Mouse (Mus musculus): ENCODE measurements around the gene Col25a1. TPM values are rescaled to one million over a fixed set of nuclear protein-coding genes. Genes with fewer than 3 reads are reported as not detected.
A peak's percentile ranks its signal among the peaks of the same experiment; 100 is the strongest.

Gene Col25a1
- polyA plus RNA-seq, 2 experiments = 0.94 to 1.1 TPM

GRCm38 (mm10) chr3:130172764-130173163, 41.5 kb downstream of the Col25a1 start:
- no peak for DNase-seq (ENCODE audit: low read depth in 3 of 3, low spot score in 3 of 3)
- no peak overlapping the region for H3K4me3 ChIP-seq (ENCODE audit: insufficient read depth in 1 of 2, low read depth in 2 of 2, low read length in 2 of 2)
- H3K4me1 ChIP-seq (replicated peaks; ENCODE audit: control insufficient read depth in 2 of 2, insufficient read depth in 2 of 2, low read length in 1 of 2) = no peaks in the 10 kb centered on the region
- H3K27me3 ChIP-seq (ENCODE audit: control insufficient read depth, insufficient read depth, low read length) = no peaks in the 10 kb centered on the region
- ATAC-seq (ENCODE audit: insufficient read depth) = no peak
- WGBS (ENCODE audit: insufficient replicate concordance) = 45% methylated on average over 17 of the region's 17 CpGs
- H3K9me3 ChIP-seq (ENCODE audit: control insufficient read depth, low read length) = no peaks in the 10 kb centered on the region
- no peak overlapping the region for H3K9ac ChIP-seq (replicated peaks)
- no peak for TF ChIP-seq CTCF (IDR thresholded peaks at IDR 0.05; ENCODE audit: low read depth)
- TF ChIP-seq EP300 (IDR thresholded peaks at IDR 0.05; ENCODE audit: low read depth) = no peak
- H3K4me2 ChIP-seq (ENCODE audit: low read depth) = no peak overlapping the region
- H3K27ac ChIP-seq = no peak overlapping the region
- no peaks in the 10 kb centered on the region for H3K36me3 ChIP-seq (replicated peaks; ENCODE audit: control insufficient read depth, insufficient read depth, low read depth)

GRCm38 (mm10) chr3:130180181-130180940, 49.1 kb downstream of the Col25a1 start:
- Histone ChIP-seq H3K27ac (no peak overlapping the region), H3K4me2 (ENCODE audit: low read depth) (peak overlapping the region; percentile 64), H3K27me3 (ENCODE audit: control insufficient read depth, insufficient read depth, low read length) (peaks cover 11% of the 10 kb centered on the region), H3K36me3 (replicated peaks; ENCODE audit: control insufficient read depth, insufficient read depth, low read depth) (no peaks in the 10 kb centered on the region), H3K9me3 (ENCODE audit: control insufficient read depth, low read length) (no peaks in the 10 kb centered on the region), H3K9ac (replicated peaks) (no peak overlapping the region), H3K4me3 (ENCODE audit: insufficient read depth in 1 of 2, low read depth in 2 of 2, low read length in 2 of 2) (peak overlapping the region; percentile 29 to 44), H3K4me1 (replicated peaks; ENCODE audit: control insufficient read depth in 2 of 2, insufficient read depth in 2 of 2, low read length in 1 of 2) (no peaks in the 10 kb centered on the region)
- DNase-seq (ENCODE audit: low read depth in 3 of 3, low spot score in 3 of 3) (peak; percentile 5 to 11 (median 7)), ATAC-seq (ENCODE audit: insufficient read depth) (peak; percentile 69)
- under 1% methylated on average over 40 of the region's 40 CpGs for WGBS (ENCODE audit: insufficient replicate concordance)
- no peak for TF ChIP-seq EP300 (IDR thresholded peaks at IDR 0.05; ENCODE audit: low read depth)
- no peak for TF ChIP-seq CTCF (IDR thresholded peaks at IDR 0.05; ENCODE audit: low read depth)

- TF ChIP-seq EP300 (IDR thresholded peaks at IDR 0.05; ENCODE audit: low read depth) (no peak), CTCF (IDR thresholded peaks at IDR 0.05; ENCODE audit: low read depth) (no peak)
- peak overlapping the region; percentile 29 to 44 for H3K4me3 ChIP-seq (ENCODE audit: insufficient read depth in 1 of 2, low read depth in 2 of 2, low read length in 2 of 2)
Measured at GRCm38 (mm10) chr3:130180964-130181590, 49.8 kb downstream of the Col25a1 start.

GRCm38 (mm10) chr3:130181591-130181980, 50.3 kb downstream of the Col25a1 start:
- no peak for DNase-seq (ENCODE audit: low read depth in 3 of 3, low spot score in 3 of 3)
- peaks cover 11% of the 10 kb centered on the region for H3K27me3 ChIP-seq (ENCODE audit: control insufficient read depth, insufficient read depth, low read length)
- H3K9ac ChIP-seq (replicated peaks) = no peak overlapping the region
- no peak for TF ChIP-seq CTCF (IDR thresholded peaks at IDR 0.05; ENCODE audit: low read depth)
- TF ChIP-seq EP300 (IDR thresholded peaks at IDR 0.05; ENCODE audit: low read depth) = no peak
- 12% methylated on average over 8 of the region's 8 CpGs for WGBS (ENCODE audit: insufficient replicate concordance)
- H3K4me2 ChIP-seq (ENCODE audit: low read depth) = peak overlapping the region; percentile 64
- no peaks in the 10 kb centered on the region for H3K9me3 ChIP-seq (ENCODE audit: control insufficient read depth, low read length)
- no peak for ATAC-seq (ENCODE audit: insufficient read depth)
- H3K27ac ChIP-seq = no peak overlapping the region
- peak overlapping the region; percentile 29 to 44; a peak in 3 of 4 replicates for H3K4me3 ChIP-seq (ENCODE audit: insufficient read depth in 1 of 2, low read depth in 2 of 2, low read length in 2 of 2)
- H3K36me3 ChIP-seq (replicated peaks; ENCODE audit: control insufficient read depth, insufficient read depth, low read depth) = no peaks in the 10 kb centered on the region
- no peaks in the 10 kb centered on the region for H3K4me1 ChIP-seq (replicated peaks; ENCODE audit: control insufficient read depth in 2 of 2, insufficient read depth in 2 of 2, low read length in 1 of 2)

More at GRCm38 (mm10) chr3:130180964-130181590, 49.8 kb downstream of the Col25a1 start:
- Histone ChIP-seq H3K9me3 (ENCODE audit: control insufficient read depth, low read length) (no peaks in the 10 kb centered on the region), H3K4me1 (replicated peaks; ENCODE audit: control insufficient read depth in 2 of 2, insufficient read depth in 2 of 2, low read length in 1 of 2) (no peaks in the 10 kb centered on the region), H3K27ac (no peak overlapping the region), H3K4me2 (ENCODE audit: low read depth) (peak overlapping the region; percentile 64), H3K9ac (replicated peaks) (no peak overlapping the region), H3K27me3 (ENCODE audit: control insufficient read depth, insufficient read depth, low read length) (peaks cover 11% of the 10 kb centered on the region), H3K36me3 (replicated peaks; ENCODE audit: control insufficient read depth, insufficient read depth, low read depth) (no peaks in the 10 kb centered on the region)
- ATAC-seq (ENCODE audit: insufficient read depth) (no peak), DNase-seq (ENCODE audit: low read depth in 3 of 3, low spot score in 3 of 3) (no peak)
- WGBS (ENCODE audit: insufficient replicate concordance) = under 1% methylated on average over 40 of the region's 40 CpGs

GRCm38 (mm10) chr3:130182450-130182849, 51.1 kb downstream of the Col25a1 start:
- H3K4me2 ChIP-seq (ENCODE audit: low read depth) = no peak overlapping the region
- H3K27ac ChIP-seq = no peak overlapping the region
- WGBS (ENCODE audit: insufficient replicate concordance) = 61% methylated on average over 4 of the region's 4 CpGs
- DNase-seq (ENCODE audit: low read depth in 3 of 3, low spot score in 3 of 3) (no peak), ATAC-seq (ENCODE audit: insufficient read depth) (no peak)
- H3K27me3 ChIP-seq (ENCODE audit: control insufficient read depth, insufficient read depth, low read length) = peaks cover 11% of the 10 kb centered on the region
- no peaks in the 10 kb centered on the region for H3K9me3 ChIP-seq (ENCODE audit: control insufficient read depth, low read length)
- no peaks in the 10 kb centered on the region for H3K4me1 ChIP-seq (replicated peaks; ENCODE audit: control insufficient read depth in 2 of 2, insufficient read depth in 2 of 2, low read length in 1 of 2)
- H3K36me3 ChIP-seq (replicated peaks; ENCODE audit: control insufficient read depth, insufficient read depth, low read depth) = no peaks in the 10 kb centered on the region
- TF ChIP-seq CTCF (IDR thresholded peaks at IDR 0.05; ENCODE audit: low read depth) (no peak), EP300 (IDR thresholded peaks at IDR 0.05; ENCODE audit: low read depth) (no peak)
- no peak overlapping the region for H3K9ac ChIP-seq (replicated peaks)
- no peak overlapping the region for H3K4me3 ChIP-seq (ENCODE audit: insufficient read depth in 1 of 2, low read depth in 2 of 2, low read length in 2 of 2)

All from liver, embryonic 14.5 days (tissue).